8 mouse cellular contexts compared by ENCODE assay signal in genomic region chr2:6469164-6469563, GRCm38 (mm10).
A peak's percentile ranks its signal among the peaks of the same experiment; 100 is the strongest.
DNase-seq lines count a peak whose midpoint lies in the region.

No protein-coding gene starts in this region.

- no peaks in the 10 kb centered on the region for H3K9me3 ChIP-seq in heart, embryonic 10.5 days

- WGBS in heart, embryonic 10.5 days, result 29% methylated on average over 9 of the region's 9 CpGs

- peaks cover 12% of the 10 kb centered on the region for H3K4me1 ChIP-seq in heart, embryonic 10.5 days

- peak; percentile 63 for DNase-seq in heart, adult 8-10 months (ENCODE audit: low spot score)
- no peak for DNase-seq in heart, embryonic 10.5 days (ENCODE audit: low spot score)
- DNase-seq in adrenal gland, adult 2 months, result peak; percentile 67
- peak; percentile 92 for DNase-seq in embryo, embryonic 10 days (ENCODE audit: low spot score)
- DNase-seq in hindlimb bud, embryonic 11.5 days (ENCODE audit: extremely low spot score, low read depth, low spot score), result peak; percentile 71
- DNase-seq in left cerebral cortex, postnatal 14 days (ENCODE audit: low spot score in 2 of 2), result peak; percentile 65 to 83
- DNase-seq in mesoderm, embryonic 11.5 days (ENCODE audit: low read depth, low spot score), result peak; percentile 87
- DNase-seq in spleen, postnatal 14 days (ENCODE audit: low spot score in 2 of 2), result peak; percentile 42 to 69

- H3K27ac ChIP-seq in heart, embryonic 10.5 days, result no peak overlapping the region

- no peak overlapping the region for H3K4me3 ChIP-seq in heart, embryonic 10.5 days

- intact Hi-C loops in left cerebral cortex, postnatal 14 days (cut with DNase I), result no loop called here

- no peaks in the 10 kb centered on the region for H3K27me3 ChIP-seq in heart, embryonic 10.5 days (ENCODE audit: insufficient read depth, poor library complexity, severe bottlenecking)

- H3K36me3 ChIP-seq in heart, embryonic 10.5 days, result no peaks in the 10 kb centered on the region
